Mouse (Mus musculus) cortical plate, adult 2 months (tissue): Measurements from ENCODE around the gene Cdh22.

Experiments
- CTCF ChIP-seq: fragments of 200-500 bp; IDR thresholded peaks from 2 replicates; pipeline ENCODE4 v1.5.1; 2011; ENCODE audit warnings: mild to moderate bottlenecking, control low read depth, low read length; ENCODE audit not compliant: insufficient read depth; ENCODE audit errors: extremely low read depth
- POLR2A ChIP-seq: fragments of 200-500 bp; IDR thresholded peaks from 2 replicates; pipeline ENCODE4 v1.6.1; 2011; ENCODE audit warnings: mild to moderate bottlenecking, low read length, control low read depth; ENCODE audit not compliant: insufficient read depth; ENCODE audit errors: extremely low read depth

DNA sequence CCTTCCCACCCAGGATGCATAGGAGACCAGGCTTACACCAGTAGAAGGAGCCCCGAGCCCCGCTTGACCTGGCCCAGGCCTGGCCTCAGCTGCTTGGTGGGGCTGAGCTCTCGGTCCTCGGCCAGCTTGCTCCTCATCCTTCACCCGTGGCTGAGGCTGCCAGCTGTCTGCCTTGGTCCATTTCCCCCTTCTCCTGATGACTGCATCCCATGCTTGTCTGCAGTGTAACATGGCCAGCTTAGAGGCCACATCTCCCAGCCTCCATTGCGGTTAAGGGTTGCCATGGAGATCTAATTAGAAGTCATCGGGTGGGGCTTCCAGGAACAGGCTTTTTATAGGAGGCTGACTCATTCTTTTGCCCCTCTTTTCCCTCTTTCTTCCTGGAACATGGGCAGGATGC is 29.2 kb upstream of the Cdh22 start:
- TF ChIP-seq POLR2A (no peak), CTCF (no peak)
